Mouse (Mus musculus) heart, embryonic 11.5 days (tissue): Measurements from ENCODE around the gene Ano6. TPM values are rescaled to one million over a fixed set of nuclear protein-coding genes. Genes with fewer than 3 reads are reported as not detected.

Experiments
- ATAC-seq: fragments of 200-750 bp; cut with Nextera tagmentation; replicated peaks from 2 replicates; pipeline ENCODE4 v1.8.0; 2017; ENCODE audit warnings: moderate library complexity; ENCODE audit not compliant: insufficient number of reproducible peaks, low FRiP score, low TSS enrichment
- H3K27ac ChIP-seq: fragments of 300-500 bp; sonication (generic); 2 replicates; pipeline ENCODE4 v1.5.1; 2014; ENCODE audit warnings: mild to moderate bottlenecking, low read depth, low read length
- H3K27me3 ChIP-seq: fragments of 300-500 bp; sonication (generic); 2 replicates; pipeline ENCODE4 v1.6.1; 2014; ENCODE audit warnings: mild to moderate bottlenecking, low read length, mixed read lengths; ENCODE audit not compliant: control insufficient read depth, insufficient read depth
- H3K36me3 ChIP-seq: fragments of 300-500 bp; sonication (generic); 2 replicates; pipeline ENCODE4 v1.6.1; 2014; ENCODE audit warnings: mild to moderate bottlenecking, low read length, moderate library complexity, mixed read lengths; ENCODE audit not compliant: control insufficient read depth, insufficient read depth
- H3K4me1 ChIP-seq: fragments of 300-500 bp; sonication (generic); 2 replicates; pipeline ENCODE4 v1.6.1; 2014; ENCODE audit warnings: low read length; ENCODE audit not compliant: control insufficient read depth, insufficient read depth
- H3K4me2 ChIP-seq: fragments of 300-500 bp; sonication (generic); 2 replicates; pipeline ENCODE4 v1.6.1; 2014; ENCODE audit warnings: mild to moderate bottlenecking, moderate library complexity
- H3K4me3 ChIP-seq: fragments of 300-500 bp; sonication (generic); 2 replicates; pipeline ENCODE4 v1.5.1; 2014; ENCODE audit warnings: low read depth, low read length
- H3K9ac ChIP-seq: fragments of 300-500 bp; sonication (generic); 2 replicates; pipeline ENCODE4 v1.6.1; 2014; ENCODE audit warnings: mild to moderate bottlenecking, low read depth, low read length, moderate library complexity
- H3K9me3 ChIP-seq: fragments of 300-500 bp; sonication (generic); replicated peaks from 2 replicates; pipeline ENCODE4 v1.6.1; 2016; ENCODE audit warnings: low read length; ENCODE audit not compliant: control insufficient read depth
- WGBS: fragments of 180-500 bp; shearing (Covaris S2); extraction: QIAGEN DNeasy Blood & Tissue Kit; methylation state at CpG from one replicate; pipeline ENCODE4 v1.1.7; 2014; ENCODE audit not compliant: insufficient replicate concordance; 5-methylcytosine and 5-hydroxymethylcytosine counted together
- polyA plus RNA-seq: library from polyadenylated mRNA; unstranded; fragments of >200 nt; fragmentation: Nextera tagmentation; extraction: Ambion mirVana; gene quantifications from 2 replicates; pipeline ENCODE4 v1.2.1, GENCODE M21; 2014

The Ano6 gene
- polyA plus RNA-seq, 1 experiment from 2014 or later, result 40.9 TPM

- no peak overlapping the region for H3K27ac ChIP-seq
- WGBS, result 75% methylated on average over 7 of the region's 7 CpGs
Observed at GRCm38 (mm10) chr15:95906017-95906749, 115.5 kb downstream of the Ano6 start.

GRCm38 (mm10) chr15:95906891-95907290, 116.2 kb downstream of the Ano6 start:
- no peak overlapping the region for H3K9ac ChIP-seq
- no peaks in the 10 kb centered on the region for H3K27me3 ChIP-seq
- ATAC-seq, result no peak
- H3K36me3 ChIP-seq, result no peaks in the 10 kb centered on the region
- H3K4me1 ChIP-seq, result peaks cover 16% of the 10 kb centered on the region
- H3K27ac ChIP-seq, result no peak overlapping the region
- WGBS, result 93% methylated on average over 1 of the region's 1 CpGs
- no peak overlapping the region for H3K4me2 ChIP-seq
- H3K9me3 ChIP-seq, result no peaks in the 10 kb centered on the region
- H3K4me3 ChIP-seq, result no peak overlapping the region

More at GRCm38 (mm10) chr15:95906017-95906749, 115.5 kb downstream of the Ano6 start:
- Histone ChIP-seq H3K4me2 (no peak overlapping the region), H3K27me3 (no peaks in the 10 kb centered on the region), H3K4me3 (no peak overlapping the region), H3K36me3 (no peaks in the 10 kb centered on the region), H3K9ac (no peak overlapping the region), H3K4me1 (peaks cover 16% of the 10 kb centered on the region), H3K9me3 (no peaks in the 10 kb centered on the region)
- ATAC-seq, result no peak

GRCm38 (mm10) chr15:95907337-95907736, 116.7 kb downstream of the Ano6 start:
- no peak for ATAC-seq
- Histone ChIP-seq H3K4me1 (peaks cover 13% of the 10 kb centered on the region), H3K27me3 (no peaks in the 10 kb centered on the region), H3K4me2 (no peak overlapping the region), H3K4me3 (no peak overlapping the region), H3K9me3 (no peaks in the 10 kb centered on the region), H3K36me3 (no peaks in the 10 kb centered on the region), H3K27ac (no peak overlapping the region), H3K9ac (no peak overlapping the region)
- 75% methylated on average over 10 of the region's 10 CpGs for WGBS

GRCm38 (mm10) chr15:95907909-95908308, 117.3 kb downstream of the Ano6 start:
- H3K4me2 ChIP-seq, result no peak overlapping the region

GRCm38 (mm10) chr15:95910099-95910780, 119.6 kb downstream of the Ano6 start:
- Histone ChIP-seq H3K9ac (no peak overlapping the region), H3K4me3 (no peak overlapping the region), H3K4me1 (peaks cover 16% of the 10 kb centered on the region), H3K4me2 (no peak overlapping the region), H3K36me3 (no peaks in the 10 kb centered on the region), H3K27me3 (no peaks in the 10 kb centered on the region), H3K9me3 (no peaks in the 10 kb centered on the region), H3K27ac (no peak overlapping the region)
- 78% methylated on average over 3 of the region's 3 CpGs for WGBS
- no peak for ATAC-seq

More at GRCm38 (mm10) chr15:95907909-95908308, 117.3 kb downstream of the Ano6 start:
- no peak for ATAC-seq
- Histone ChIP-seq H3K4me3 (no peak overlapping the region), H3K9me3 (no peaks in the 10 kb centered on the region), H3K27me3 (no peaks in the 10 kb centered on the region), H3K27ac (no peak overlapping the region), H3K9ac (no peak overlapping the region), H3K36me3 (no peaks in the 10 kb centered on the region), H3K4me1 (peaks cover 9% of the 10 kb centered on the region)
- 86% methylated on average over 1 of the region's 1 CpGs for WGBS

GRCm38 (mm10) chr15:95914963-95915362, 124.3 kb downstream of the Ano6 start:
- 67% methylated on average over 3 of the region's 3 CpGs for WGBS
- no peaks in the 10 kb centered on the region for H3K9me3 ChIP-seq
- no peak for ATAC-seq
- H3K27me3 ChIP-seq, result no peaks in the 10 kb centered on the region
- H3K36me3 ChIP-seq, result peaks cover under 1% of the 10 kb centered on the region
- no peak overlapping the region for H3K4me2 ChIP-seq
- no peak overlapping the region for H3K9ac ChIP-seq
- H3K4me1 ChIP-seq, result peaks cover 11% of the 10 kb centered on the region
- no peak overlapping the region for H3K27ac ChIP-seq
- H3K4me3 ChIP-seq, result no peak overlapping the region

- ATAC-seq, result no peak
- Histone ChIP-seq H3K4me1 (peaks cover 13% of the 10 kb centered on the region), H3K27ac (no peak overlapping the region), H3K27me3 (no peaks in the 10 kb centered on the region), H3K4me3 (no peak overlapping the region), H3K9ac (no peak overlapping the region), H3K4me2 (no peak overlapping the region), H3K36me3 (peaks cover 3% of the 10 kb centered on the region), H3K9me3 (no peaks in the 10 kb centered on the region)
- 90% methylated on average over 3 of the region's 3 CpGs for WGBS
Observed at GRCm38 (mm10) chr15:95915477-95915876, 124.8 kb downstream of the Ano6 start.

GRCm38 (mm10) chr15:95917330-95917729, 126.7 kb downstream of the Ano6 start:
- Histone ChIP-seq H3K9me3 (no peaks in the 10 kb centered on the region), H3K9ac (no peak overlapping the region), H3K4me3 (no peak overlapping the region), H3K27ac (no peak overlapping the region), H3K36me3 (peaks cover 3% of the 10 kb centered on the region), H3K4me1 (peaks cover 19% of the 10 kb centered on the region), H3K27me3 (no peaks in the 10 kb centered on the region), H3K4me2 (no peak overlapping the region)
- ATAC-seq, result 0 out of 2 replicates have a peak, but pooled peaks have one; percentile 60
- WGBS, result 77% methylated on average over 3 of the region's 3 CpGs
